Mouse (Mus musculus): Measurements from ENCODE around the gene Sema5b. TPM values are rescaled to one million over a fixed set of nuclear protein-coding genes. Genes with fewer than 3 reads are reported as not detected.

The Sema5b gene
- not detected for polyA plus RNA-seq (2017; shearing (Covaris generic))

DNA sequence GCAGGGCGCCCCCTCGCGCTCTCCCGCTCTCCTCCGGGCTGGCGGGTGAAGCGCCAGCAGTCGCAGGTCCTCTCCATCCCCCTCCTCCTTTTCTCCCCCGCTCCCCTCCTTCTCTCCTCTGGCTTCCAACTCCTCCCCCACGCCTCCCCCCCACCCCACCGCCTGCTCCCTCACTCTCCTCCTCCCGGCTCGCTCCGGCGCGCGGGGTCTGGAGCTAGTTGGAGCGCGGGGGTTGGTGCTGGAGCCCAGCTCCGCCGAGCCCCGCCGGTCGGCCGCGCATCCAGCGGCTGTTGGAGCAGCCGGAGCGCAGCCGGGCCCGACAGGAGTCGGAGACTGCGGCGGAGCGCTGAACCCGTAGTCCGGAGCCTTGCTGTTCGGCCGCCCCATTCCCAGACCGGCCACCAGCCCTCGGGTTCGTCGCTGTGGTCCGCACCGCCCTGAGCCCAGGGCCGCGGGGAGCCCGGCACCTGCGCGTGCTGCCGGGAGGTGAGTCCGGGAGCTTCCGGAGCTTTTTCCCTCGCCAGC is at the start of gene Sema5b:
TSS of gene Sema5b (plus strand) at position 29 of the 525 bp plus-strand sequence.
- no peak for ATAC-seq

DNA sequence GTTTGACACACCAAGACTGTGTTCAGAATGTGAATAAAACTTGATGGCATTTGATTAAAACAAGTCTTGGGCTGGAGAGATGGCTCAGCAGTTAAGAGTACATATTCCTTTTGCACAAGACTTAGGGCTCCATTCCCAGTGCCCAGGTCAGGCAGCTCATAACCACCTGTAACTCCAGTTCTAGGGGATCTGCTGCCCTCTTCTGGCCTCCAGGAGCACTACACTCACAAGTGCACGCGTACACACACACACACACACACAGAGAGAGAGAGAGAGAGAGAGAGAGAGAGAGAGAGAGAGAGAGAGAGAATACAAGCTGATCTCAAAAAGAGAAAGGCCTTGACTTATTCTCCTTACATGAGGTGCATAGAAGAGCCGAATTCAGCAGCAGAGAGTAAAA is 40.6 kb upstream of the Sema5b start:
- ATAC-seq = no peak

DNA sequence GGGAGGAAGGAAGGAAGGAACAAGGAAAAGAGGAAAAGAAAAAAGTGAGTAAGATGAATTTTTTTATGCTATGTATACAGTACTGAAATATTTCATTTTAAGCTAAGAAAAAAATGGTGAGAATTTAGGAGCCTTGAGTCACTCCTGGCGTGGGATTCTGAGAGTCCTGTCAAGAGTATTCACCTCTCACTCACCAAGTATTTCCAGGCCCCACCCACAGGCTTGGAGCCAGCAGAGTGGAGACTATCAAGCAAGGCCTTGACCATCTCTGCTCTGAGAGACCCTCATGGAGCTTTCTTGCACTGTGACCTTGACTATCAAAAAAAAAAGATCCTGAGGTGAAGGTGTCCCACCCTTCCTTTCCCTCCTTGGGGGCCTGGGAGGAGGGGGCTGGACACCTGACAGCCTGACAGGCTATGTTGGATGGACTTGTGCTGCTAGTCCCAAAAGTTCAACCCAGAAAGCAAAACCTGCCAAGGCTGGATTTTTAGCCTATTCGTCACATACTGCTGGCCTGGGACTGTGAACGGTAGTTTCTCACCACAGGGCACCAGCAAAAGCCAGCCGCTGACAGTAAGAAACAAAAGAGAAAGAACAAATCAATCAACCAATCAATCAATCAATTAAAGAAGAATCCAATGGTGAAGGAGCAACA is 39.7 kb upstream of the Sema5b start:
- ATAC-seq = no peak

DNA sequence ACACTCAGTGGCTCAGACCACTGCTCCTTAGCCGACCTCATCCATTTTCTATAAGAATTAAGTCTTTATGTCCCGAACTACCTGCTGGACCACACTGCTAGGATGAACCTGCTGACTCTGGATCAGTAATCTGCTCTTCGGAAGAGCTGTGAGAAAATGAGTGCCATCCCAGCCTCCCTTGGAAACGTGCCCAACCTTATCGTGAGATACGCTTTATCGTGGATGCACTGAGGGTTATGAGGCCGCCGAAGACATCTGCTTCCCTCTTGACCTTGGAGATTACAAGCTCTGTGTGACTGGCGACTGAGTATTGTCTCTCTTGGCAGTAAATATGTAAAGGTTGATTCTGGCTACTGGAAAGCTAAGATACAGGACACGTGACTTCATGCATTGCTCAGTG is 38.5 kb upstream of the Sema5b start:
- ATAC-seq = no peak

DNA sequence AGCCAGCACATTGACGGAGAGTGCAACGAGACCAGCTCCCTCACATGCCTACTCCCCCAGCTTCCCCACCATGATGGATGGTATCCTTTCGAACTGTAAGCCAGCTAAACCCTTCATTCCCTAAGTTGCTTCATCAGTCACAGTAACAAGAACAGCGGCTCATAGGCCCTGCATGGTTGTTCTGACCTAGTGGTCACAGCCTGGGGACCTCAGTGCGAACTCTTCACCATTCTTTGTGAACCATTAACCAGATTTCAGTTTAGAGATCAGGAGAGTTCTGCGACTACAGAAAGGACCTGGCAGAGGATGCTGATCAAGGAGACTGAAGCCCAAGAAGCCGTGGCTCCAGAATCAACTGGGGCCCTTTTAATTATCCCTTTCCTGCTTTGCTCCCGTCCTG is 36.7 kb upstream of the Sema5b start:
- no peak for ATAC-seq

DNA sequence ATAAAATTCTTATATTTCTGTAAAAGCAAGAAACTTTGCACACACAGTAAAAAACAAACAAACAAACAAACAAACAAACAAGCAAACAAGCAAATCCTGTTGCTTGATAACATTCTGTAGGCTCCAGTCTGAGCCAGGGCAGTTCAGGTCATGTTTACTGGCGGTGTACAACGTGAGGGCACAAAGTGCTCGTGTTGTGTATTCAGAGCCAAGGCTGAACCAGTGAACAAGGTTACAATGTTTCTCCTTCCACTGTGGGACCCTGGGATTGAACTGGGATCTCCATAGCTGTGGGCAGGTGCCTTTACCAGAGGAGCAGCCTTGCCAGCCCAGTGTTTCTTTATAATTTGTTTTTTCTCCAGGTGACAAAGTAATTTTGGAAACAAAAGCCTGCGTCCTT is 35.2 kb upstream of the Sema5b start:
- ATAC-seq = no peak

DNA sequence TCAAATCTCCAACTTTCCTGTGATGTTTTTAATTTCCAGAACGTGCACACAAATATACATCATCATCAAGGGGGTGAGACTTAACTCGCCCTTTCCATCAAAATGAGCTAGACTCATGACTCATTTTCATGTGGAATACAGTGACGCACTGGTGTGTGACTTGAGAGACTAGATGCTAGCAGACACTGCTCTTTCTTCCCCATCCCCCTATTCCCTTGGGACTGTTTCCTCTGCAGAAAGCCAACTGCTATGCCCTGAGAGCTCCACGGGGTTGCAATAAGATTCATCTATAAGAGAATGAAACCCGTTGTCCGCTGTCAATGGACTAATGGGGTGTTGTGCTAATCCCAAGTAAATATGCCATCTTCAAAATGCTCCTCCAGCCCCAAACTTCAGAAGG is 32.4 kb upstream of the Sema5b start:
- ATAC-seq = no peak

DNA sequence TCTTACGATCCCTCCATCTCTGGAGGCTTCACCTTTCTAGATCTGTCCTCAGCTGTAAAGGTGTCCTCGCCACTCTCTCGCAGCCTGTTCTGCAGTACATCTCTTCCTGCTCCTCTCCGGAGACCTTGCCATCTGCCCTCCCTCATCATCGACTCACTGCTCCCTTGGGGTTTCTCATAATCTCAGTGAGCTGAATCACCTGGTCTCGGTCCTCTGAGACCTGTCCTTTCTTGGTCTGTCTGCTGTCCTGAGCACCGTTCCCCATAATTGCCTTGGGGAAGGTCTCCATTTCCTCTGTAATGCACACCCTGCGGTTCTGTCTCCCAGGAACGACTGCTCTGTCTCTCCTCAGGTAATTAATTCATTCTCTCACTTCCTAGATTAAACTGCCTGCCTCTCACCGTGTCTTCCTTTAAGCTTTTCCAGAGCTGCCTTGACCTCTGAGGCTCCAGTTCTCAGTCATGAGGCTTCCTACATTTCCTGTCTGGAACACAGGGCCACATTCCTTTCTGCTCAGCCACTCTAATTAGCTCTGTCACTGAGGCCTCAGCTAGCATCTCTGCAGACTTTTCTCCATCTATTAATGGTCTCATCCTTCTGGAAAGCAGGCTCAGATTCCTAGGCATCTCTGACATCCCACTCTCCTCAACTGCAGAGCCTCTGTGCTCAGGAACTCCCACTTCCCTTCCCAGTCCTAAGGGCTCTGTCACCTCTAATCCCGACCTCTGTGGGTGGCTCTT is 31.4 kb upstream of the Sema5b start:
- ATAC-seq = no peak

DNA sequence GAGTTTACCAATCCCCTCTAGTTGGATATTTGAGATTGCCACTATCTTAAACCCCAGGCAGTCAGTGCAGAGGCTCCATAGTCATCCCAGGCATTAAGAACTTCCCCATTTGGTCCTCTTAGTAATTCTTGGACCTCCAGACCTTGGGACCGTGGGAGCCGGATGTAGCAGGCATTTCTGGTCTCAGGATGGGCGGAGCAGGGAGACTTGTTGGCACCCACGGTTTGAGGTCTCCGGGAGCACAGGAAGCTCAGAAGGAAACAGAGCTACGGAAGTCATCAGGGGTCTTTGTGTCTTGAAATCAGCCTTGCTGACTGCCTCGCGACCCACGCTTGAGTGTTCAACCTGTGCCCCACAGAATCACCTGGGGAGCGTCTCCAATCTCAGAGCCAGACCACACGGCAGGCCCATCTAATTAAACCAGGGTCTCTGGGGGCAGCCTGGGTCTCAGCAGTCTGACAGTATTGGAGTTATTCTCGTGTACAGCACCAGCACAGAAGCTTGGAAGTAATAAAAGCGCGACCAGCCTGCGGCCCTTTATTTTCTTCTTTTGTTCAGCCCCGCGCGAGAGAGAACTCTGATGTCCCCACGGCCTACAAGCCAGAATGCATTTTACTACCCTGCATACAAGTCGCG is 24.9 kb upstream of the Sema5b start:
- ATAC-seq = no peak

DNA sequence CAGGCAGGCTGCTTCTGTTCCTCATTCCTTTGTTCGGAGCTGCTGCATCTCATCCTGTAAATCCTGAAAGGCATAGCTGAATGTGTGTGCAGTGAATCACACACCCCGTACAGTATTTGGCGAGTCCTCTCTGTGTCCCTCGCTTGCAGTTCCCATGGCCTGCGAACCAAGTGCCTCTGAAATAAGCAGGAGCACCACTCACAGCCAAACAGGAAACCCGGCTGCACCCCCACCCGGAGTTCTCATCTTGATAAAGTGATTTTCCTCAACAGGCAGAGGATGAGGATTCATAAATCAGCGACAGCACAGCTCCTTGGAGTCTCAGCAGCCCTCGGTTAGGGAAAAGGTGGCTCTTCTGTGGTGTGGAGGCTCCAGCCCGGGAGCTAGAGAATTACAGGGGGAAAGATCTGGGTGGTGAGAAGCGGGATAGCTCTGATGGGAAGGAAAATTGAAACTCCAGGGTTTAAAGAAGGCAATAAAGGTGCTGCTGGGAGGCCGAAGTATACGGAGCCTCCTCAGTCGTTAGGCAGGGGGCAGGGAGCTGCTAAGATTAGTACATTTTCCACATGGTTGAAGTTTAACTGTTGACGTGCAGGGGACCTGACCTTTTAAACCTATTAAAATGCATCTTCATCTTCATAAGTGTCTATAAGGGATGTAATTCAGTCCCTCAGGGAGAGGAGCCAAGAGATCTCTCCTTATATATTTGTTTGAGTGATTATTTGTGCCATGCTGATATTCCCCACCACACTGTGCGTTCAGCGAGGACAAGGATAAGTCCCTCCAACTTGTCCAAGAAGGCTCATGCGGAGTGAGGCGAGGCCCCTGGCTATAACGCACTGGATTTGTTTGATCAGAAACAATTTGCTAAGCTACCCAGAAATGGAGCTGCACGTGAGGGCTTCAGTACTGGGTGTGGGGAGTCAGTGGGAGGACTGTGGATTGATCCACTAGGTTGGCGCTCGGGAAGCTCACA is 22.7 kb upstream of the Sema5b start:
- no peak for ATAC-seq

DNA sequence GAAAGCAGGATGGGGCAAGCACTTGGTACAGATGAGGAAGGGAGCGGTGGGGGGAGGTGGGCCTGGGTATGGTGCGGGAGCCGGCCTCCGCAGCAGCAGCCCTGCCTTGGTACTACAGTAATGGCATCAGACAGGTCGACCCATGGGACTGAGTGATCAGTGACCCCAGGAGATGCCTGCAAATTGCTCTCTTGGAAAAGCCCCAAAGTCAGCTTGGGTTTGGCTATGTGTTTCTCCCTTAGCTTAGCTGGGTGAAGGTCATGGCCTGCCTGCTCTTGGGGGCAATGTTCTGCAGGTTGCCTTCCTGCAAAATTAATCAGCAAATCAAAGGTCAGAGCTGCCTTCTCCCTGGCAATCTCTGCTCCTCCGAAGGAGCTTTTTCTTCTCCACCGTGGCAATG is 21.7 kb upstream of the Sema5b start:
- no peak for ATAC-seq

DNA sequence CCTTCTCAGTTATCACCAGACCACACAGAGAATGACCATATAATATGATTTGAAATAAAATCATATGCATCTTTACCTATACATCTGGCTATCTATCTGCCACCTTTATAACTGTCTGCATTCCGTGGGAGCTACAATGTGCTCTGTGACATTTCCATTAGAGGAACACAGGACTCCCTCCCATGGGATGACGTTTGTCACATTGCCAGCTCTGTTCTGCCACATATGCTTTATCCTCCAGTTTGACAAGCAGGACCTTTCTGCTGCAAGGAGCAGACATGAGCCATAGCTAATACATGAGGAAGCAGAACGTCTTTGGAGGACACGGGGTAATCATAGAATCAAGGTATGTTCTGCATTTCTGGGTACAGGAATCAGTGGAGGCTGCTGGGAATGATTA is 16.7 kb upstream of the Sema5b start:
- no peak for ATAC-seq

DNA sequence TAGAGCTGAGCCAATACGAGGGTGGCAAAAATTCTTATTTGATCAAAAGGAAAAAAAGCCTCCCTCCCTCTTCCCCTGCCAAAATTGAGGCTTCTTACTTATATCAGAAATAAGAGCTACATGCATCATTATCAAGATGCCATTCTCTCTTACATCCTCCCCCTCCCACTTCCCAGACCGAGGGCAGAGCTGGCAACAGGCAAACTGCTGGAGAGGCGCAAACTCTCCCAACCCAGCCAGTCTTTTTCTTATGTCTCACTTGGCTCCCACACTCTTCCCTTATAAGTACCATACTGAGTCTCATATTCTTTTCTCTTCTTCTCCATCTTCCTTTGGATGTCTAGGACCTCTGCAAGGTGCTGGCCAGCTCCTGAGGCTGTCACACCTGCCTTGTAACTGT is 6.3 kb upstream of the Sema5b start:
- no peak for ATAC-seq

DNA sequence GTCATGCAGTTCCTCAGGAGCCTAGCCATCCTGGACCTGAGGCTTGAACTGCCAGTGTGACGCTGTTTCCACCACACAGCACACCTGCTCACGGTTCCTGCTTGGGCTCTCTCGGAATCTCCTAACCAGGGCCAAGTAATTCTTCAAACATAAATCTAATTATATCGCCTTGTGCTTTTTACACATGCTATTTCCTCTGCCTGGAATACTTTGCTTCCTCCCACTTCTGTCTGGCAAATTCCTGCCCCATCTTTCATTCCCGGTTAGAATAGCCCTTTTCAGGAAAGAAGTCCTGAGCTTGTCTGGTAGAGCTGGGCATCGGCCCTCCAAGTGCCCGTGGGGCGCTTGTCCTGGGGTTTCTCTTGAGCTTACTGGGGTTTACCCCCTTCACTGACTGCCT is 3.3 kb upstream of the Sema5b start:
- no peak for ATAC-seq

DNA sequence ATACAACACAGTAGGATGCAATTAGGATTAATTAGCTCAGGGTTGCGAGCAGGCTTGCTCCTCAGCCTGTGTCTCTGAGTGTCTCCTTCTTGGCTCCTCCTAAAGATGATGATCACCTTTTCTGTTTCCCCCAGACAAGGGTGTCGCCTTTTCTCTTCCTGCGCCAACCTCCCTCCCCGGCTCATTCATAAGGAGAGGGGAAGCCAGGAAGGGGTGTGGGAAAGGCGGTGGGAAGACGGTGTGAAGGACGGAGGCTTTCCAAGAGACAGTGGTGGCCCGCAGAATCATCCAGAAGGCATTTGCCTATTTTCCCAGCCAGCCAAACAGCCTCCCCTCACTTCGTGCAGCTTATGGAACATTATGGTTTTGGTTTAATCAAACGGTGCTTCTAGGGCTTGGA is 1.9 kb upstream of the Sema5b start:
- no peak for ATAC-seq

DNA sequence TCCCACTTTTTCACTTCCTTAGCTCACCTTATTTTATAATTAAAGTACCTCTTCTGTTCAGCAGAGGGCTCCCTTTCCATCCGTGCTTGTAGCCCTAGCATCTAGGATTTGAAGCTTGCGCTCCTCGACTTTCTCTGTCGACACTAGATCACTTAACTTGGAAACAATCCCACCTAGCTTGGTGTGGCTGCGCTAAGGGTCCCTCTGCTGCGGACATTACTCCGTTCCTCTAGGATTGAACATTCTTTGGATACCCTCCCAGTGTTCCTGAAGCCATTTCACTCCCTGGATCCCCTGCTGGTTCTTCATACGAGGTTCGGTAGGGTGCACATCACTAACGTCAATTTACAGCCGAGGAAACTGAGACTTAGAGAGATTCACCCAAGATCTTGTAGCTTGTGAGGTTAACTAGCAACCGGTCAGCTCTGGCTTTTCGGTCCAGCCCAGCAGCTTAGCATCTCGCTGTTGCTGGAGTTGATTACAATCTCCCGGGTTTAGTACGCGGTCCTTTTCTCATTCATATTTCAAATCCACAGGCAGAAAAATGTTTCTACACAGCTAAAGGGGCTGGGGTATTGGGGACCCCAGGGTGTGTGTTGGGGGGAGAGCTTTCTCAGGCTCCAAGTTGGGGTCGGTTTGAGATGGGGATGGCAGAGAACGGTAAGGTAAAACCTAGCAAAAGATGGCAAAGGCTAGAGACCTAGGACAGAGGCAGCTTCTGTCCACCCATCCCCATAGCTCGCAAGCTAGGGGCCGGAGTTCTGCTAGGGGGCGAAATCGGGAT is 420 bp upstream of the Sema5b start:
- ATAC-seq = no peak

DNA sequence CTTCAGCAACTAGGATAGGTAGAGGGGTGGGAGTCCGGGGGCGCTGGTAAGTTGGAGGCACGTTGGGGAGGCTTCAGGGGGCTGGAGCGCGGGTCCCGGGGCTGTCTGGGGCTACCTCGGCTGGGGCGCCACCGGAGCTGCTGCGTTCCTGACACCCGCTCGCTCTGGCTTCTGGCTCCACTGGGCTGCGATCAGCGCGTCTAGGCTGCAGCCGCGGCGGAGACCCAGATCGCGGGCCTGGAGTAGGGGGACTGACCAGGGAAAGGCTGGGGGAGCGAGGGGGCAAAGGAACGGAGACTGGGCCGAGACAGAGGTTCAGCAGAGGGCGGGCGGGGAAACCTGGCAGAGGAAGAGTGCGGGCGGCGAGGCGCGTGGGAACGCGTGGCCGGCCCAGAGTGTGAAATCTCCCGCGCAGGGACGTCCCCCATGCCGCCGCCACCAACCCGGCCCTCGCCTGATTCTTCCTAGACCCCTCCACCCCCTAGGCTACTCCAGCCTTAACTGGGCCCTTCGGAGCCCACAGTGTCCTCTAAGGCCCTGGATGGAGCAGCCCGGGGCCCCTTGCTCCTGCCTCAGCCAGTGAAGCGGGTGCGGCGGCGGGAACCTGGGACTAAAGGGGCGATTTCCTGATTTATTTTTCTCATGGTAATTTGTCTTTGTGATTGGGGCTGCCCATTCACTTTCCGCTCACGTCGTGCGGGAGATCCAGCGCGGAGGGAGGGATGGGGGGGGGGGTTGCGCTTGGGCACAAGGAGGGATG is 896 bp downstream of the Sema5b start:
- no peak for ATAC-seq

DNA sequence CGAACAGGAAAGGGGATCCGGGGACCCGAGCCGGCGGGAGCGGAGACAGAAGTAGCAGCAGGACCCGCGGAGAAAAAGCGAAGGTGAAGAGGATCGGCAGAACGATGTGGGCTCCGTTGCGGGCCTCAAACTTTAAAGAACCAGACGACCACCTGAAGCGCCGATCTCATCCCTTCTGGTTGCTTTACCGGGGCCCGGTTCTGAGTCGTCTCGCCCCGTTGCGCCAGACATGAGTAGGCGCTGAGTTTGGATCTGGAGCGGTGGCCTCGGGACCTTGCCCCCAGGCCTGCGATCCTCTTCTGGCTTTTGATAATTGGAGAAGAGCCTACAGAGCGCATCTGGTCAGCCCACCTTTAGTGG is 1.5 kb downstream of the Sema5b start:
- no peak for ATAC-seq

DNA sequence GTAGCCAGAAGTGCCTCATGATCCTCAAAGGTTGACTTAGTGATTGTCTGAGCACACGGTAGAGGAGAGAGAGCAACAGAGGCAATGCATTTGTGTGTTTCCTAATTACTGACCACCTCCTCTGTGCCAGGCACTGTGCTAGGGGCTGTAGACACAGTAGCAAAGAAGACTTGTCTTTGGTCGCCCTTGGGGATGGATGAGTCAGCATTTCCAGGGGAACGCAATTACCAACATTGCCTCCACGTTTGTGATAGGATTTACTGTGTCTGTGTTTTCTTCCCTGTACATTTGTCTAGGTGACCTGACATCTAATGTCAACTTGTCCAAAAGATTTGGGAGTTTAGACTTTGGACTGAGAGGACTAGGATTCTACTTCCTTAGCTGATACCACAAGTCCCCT is 4.8 kb downstream of the Sema5b start:
- ATAC-seq = no peak

DNA sequence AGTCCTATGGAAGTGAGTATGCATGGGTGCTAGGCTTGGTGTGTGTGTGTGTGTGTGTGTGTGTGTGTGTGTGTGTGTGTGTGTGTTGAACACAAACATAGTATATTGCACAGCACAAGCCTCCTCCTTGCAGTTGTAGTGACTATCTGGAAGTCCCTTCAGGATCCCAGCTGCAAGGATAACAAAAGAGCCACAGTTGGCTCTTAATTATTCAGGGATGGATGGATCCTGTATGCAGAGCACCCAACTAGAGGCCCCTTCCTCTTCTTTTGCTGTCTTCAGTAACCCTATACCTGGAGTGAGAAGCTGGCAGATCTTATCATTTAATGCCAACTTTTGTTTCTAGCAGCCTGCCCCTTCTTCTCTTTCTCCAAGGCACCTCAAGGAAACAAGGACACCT is 7.0 kb downstream of the Sema5b start:
- ATAC-seq = no peak

DNA sequence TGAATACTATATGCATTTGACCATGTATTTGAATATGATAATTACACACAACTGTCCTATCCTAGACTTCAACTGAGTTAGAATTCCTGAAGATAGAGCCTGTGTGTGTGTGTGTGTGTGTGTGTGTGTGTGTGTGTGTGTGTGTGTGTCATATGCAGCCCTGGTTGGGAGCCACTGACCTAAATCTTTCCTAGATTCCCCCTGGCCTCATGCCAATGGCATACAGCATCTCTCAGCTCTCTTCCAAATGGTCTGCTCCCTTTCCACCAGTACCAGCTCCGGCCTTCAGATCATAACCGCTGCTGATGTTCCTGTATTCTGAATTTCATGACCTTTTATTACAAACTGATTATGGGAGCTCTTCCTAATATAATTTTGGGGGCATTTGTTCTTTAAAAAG is 8.4 kb downstream of the Sema5b start:
- ATAC-seq = no peak
